Mouse (Mus musculus): ENCODE measurements around the gene Gys2.

Gene Gys2

DNA sequence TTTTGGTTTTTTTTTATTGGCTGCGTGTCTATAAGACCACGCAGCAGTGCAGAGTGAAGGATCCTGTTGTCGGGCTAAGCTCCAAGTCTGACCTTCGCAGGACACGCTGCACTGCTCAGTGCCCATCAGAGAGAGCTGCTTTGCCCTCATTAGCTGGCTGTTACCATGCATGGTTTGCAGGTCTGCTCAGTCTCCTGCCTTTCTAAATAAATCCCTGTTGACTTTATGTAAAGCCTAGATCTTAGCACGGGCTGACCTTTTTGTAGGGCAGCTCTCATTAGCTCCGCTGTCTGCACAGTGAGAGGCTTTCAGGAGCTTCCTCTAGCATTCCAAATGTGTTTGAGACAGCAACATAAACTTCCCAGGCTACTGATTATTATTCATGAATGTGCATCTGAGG is 14.9 kb downstream of the Gys2 start:
- no peak for DNase-seq (ENCODE audit: low read depth, low spot score)

DNA sequence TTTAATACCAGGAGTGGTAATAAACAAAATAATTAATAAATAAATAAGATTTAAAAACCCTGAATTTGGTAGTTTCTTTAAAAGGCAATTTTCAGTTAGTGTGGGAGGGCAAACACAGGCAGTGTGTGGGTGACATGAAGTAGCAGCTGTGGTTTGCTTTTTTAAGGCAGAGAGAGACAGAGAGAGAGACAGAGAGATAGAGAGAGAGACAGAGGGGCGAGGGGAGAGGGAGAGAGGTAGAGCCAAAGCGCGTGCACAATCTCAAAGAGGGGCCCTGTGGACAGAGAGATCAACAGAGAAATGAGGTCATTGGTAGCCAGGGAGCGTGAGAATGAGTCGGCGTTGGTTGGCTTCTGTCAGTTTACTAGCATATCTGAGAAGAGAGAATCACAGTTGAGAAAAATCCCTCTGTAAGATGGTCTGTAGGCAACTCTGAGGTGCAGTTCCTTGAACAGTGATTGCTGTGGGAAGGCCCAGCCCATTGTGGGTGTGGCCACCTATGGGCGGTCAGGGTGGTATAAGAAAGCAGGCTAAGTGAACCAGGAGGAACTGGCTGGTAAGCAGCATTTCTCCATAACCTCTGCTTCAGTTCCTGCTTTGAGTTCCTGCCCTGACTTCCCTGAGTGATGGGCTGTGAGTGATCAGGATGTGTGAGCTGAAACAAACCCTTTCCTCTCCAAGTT is 17.5 kb downstream of the Gys2 start:
- DNase-seq (ENCODE audit: low read depth, low spot score): no peak

DNA sequence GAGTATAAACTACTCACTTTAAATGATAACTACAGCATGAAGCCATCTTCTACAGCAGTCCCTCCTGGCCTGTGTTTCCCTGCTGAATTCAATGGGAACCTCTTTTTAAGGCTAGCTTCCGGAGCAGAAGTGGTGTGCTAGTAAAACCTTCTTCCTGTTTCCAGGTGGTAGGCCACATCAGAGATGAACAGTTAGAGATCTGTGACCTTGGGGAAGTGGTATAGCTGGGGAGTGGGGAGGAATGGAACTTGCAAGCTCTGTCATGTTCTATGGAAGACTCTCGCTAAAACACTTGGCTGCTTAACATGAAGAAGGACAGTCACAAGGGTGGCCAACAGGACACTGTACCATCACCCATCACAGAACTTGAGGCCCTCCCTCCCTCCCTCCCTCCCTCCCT is 19.6 kb downstream of the Gys2 start:
- DNase-seq (ENCODE audit: low read depth, low spot score): no peak

DNA sequence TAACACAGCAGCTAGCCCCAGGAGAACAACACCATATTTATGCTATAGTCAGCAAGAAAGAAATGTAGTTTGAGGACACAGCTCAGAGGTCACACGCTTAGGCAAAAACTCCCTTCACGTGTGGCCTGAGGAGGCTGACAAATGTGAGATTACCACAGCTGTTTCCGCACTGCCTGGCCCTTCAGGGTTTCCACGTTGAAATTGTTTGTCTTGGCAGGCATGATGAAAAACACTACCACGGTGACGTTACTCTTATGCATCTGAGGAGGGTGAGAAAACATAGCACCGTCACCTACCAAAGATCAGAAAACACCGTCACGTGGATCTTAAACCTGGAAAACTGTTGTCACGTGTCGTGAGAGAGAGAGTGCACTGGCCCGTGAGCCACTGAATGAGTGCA is 21.5 kb downstream of the Gys2 start:
- no peak for DNase-seq (ENCODE audit: low read depth, low spot score)

DNA sequence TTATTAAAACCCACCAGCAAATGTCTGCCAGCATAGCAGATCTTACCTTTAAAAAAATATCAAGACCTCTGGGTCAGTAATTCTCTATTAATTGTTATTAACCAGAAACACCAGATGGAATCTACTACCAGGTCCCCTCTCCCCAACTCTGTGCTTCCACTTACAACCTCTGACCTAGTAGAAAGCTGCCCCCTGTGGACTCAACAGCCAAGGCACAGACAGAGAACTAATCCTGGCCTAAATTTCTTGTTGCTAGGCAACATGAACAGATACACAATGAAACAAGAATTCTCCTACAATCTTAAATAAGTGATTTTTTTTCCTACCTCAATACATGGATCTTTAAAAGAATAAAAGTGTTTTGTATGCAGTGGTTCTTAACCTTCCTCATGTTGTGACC is 43.8 kb downstream of the Gys2 start:
- no peak for DNase-seq (ENCODE audit: low read depth, low spot score)

DNA sequence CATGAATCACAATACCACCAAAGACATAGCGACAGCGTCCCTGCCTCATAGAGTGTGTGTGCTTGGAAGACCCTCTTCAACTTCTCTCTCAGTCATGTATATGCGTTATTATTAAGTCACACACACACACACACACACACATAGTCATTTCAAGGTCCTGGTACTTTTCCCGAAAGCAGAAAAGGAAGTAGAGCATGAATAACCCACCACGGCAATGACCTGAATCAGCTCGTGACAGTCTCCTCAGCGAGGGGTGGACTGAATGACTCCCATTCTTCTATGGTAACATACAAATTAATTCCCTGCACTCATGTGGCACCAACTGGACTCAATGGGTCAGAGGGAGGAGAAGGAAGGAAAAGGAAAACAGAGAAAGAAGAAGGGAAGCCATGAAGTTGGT is 47.9 kb downstream of the Gys2 start:
- peak; percentile 9 for DNase-seq (ENCODE audit: low read depth, low spot score)

DNA sequence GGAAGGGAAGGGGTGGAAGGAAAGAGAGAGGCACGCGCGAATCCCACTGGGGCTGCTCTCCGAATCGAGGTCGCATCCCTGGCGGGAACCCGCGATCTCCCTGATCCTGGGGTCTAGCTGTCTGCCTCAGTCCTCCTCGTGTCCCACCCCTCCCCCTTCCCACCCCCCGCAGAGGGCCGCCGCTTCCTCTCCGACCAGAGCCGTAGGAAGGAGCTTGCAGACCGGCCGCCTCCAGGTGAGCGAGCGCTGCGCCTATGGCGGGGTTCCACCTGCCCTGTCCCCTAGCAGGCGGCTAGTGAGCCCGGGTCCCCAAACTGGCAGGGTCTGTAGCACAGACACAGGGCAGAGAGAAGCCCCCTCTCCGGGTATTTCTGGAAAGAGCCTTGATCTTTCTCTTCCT is 58.3 kb downstream of the Gys2 start:
- no peak for DNase-seq (ENCODE audit: low read depth, low spot score)

DNA sequence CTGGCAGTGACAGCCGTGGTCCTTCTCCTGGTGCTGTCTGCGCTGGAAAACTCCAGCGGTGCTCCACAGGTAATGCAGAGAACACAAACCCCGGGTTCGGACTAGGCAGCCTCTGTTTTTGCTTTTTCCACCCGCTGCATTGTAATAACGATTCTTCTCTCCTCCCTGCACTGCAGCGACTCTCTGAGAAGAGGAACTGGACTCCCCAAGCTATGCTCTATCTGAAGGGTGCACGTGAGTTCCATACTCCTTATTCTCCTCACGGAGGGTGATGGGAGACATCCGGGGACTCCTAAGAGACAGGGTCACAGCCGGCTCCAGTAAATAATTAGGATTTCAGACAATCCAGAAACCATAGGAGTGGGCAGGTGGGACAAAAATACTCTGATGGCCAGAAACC is 59.1 kb downstream of the Gys2 start:
- DNase-seq (ENCODE audit: low read depth, low spot score): no peak

DNA sequence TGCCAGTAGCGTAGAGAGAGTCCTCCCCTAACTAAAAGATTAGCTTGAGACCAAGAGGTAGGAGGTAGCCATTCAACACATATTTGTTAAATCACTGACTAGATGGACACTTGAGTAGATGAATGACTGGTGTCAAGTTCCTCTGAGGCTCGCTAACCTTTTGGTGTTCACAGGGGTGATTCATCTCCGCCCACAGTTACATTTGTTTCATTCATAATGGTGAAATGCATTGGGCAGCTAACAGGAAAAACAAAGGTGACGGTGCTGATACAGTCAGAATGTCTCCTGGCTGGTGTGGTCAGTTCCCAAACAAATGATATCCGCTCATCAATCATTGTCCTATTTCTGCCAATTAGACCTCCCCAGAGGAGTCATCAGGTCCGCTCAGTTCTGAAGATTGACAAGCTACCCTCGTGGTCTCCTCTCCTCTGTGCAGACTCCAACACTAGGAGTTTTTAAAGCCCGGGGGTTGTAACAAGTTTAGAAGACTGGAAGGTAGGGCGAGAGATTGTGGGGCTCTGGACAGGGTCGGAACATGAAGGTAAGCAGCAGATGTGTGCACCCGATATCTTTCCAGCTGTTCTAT is 59.9 kb downstream of the Gys2 start, which contains the start of gene Spx:
Spx (plus strand) TSS at position 536 of the 586 bp plus-strand sequence.
- DNase-seq (ENCODE audit: low read depth, low spot score): no peak

DNA sequence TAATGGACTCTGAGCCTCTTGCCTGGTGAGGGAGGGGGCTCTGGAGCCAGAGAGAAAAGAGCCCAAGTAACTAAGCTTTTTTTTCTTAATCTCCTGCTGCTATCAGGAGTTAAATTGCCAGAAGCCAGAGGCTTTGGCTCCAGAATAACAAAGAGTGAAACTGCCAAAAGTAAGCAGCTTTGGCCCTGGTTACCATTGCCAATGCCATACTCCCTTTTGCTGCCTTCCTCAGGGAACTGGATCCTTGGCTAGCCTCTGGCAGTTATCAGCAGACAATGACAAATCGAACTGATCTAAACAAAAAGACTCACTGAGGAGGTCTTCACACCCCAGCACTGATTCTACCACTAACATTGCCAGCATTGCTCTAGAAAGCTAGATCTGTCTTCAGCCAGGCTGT is 61.8 kb downstream of the Gys2 start:
- no peak for DNase-seq (ENCODE audit: low read depth, low spot score)

DNA sequence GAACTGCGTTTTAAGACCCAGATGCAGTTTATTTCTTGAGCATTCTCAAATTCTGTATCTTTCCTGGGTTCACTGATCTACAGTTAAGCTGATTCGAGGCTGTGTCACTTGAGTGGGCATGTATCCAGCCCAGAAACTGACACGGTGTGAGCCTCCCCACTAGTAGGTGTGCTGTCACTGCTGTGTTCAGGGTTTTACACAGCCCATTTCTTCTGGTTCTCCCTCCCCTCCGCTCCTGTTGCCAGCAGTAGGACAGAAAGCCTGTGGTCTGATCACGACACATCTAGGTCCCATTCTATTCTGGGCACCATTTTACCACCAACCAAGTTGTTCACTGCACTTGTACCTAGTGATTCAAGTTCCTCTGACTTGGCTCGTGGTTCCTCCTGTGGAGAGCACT is 77.2 kb downstream of the Gys2 start:
- no peak for DNase-seq (ENCODE audit: low read depth, low spot score)

DNA sequence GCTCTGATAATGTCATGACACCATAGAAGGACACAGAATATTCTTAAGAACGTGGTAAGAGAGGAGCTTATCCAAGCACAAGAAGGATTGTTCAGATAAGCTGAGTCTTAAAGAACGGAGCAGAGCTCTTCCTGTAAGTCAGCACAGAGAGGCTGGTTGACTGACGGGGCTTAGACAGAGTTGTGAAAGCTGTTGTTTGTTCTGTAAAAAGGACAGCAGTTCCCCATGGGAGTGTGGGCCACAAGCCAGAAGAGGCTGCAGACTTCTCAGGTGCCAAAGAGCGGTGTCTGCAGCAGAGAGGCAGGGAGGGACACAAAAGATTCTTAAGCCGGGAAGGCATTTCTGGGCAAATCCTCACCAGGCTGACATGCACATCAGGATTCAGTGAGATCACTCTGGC is 78.2 kb downstream of the Gys2 start:
- DNase-seq (ENCODE audit: low read depth, low spot score): no peak

DNA sequence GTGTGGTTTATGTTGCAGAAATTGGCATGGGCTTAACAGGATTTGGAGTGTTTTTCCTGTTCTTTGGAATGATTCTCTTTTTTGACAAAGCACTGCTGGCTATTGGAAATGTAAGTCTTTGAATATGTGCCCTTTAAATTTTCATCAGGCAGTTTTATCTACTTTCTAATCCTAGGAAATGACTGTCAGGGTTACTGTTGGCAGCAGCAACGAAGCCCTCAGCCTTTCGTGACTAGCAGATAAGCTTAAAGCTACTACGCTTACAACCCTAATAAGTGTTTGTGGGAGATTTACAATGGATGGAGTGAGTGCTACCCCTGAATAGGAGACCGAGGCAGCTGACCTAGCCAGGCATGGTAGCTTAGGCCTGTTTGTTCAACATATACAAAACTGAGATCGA is 80.6 kb downstream of the Gys2 start:
- no peak for DNase-seq (ENCODE audit: low read depth, low spot score)

DNA sequence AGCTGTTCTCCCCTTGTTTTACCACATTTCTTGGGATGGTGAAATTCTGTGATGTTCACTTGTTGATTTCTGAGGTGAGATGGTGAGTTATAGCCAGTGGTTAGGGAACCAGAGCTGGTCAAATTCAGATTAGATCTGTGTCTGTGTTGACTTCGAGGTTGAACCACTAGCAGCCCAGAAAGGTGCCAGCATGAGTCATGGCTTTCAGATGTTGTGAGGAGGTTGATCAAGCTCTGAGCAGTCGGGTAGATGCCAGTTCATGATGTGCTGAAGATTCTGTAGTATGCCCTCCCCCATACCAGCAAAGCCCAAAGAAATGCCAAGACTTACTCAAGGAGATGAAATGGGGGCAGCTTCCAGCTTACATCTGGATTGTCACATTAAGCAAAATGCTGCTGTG is 83.8 kb downstream of the Gys2 start:
- no peak for DNase-seq (ENCODE audit: low read depth, low spot score)

DNA sequence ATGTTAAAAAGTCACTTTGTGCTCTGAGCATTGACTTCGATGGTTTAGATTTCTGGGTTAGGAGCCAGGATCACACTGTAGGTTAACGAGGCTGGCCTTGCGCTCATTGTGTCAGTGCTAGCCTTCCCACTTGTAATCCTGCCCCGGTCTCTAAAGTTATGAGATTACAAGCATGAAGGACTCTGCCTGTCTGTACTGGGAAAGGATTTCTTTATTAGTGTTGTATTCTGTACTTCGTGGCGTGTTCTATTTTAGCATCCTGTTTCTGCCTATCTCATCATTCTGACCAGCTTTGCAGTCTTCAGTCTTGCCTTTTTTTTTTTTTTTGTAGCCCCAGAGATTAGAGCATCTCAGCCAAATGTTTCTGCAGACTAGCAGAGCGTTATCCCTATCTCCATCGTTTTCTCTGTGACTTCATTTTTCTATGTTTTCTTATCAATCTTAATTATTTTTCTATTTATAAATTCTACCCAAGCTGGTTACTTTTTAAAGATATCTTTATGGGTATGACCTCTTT is 85.1 kb downstream of the Gys2 start:
- no peak for DNase-seq (ENCODE audit: low read depth, low spot score)

DNA sequence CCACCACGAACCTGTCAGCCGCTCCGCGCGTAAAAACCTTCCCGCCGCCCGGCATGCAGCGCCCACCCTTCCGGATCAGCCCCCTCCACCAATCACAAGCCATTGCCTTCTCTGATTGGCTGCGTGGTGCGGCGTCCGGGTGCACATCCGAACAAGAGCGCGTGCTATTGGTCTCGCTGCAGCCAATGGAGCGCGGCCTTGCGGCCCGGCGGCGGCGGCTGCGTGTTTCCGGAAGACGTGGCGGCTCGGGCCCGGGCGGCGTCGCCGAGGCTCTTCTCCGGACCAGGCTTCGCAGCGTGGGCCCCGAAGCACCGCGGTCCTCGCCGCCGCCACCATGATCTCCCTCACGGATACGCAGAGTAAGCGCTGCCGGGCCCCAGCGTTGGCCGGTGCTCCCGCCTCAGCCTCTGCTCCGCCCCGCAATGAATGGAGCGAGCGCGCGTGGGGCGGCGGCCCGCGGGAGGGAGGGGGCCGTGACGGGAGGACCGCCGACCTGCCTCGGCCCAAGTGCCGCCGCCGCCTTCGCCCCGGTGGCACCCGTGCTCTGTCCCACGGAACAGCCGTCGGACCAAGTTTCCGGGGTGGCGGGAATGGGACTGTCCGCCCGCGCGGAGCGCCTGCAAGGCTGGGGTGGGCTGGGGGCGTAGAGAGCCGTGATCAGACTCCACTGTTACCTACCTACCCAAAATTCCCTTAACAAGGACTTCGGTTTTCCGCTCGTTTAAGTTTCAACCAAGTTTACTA is 85.7 kb downstream of the Gys2 start, which contains the start of the genes Recql and Golt1b:
Recql (minus strand) TSS at position 77 of the 744 bp plus-strand sequence.
Golt1b (plus strand) TSS at position 211 of the 744 bp plus-strand sequence.
- peak; percentile 96 for DNase-seq (ENCODE audit: low read depth, low spot score)

DNA sequence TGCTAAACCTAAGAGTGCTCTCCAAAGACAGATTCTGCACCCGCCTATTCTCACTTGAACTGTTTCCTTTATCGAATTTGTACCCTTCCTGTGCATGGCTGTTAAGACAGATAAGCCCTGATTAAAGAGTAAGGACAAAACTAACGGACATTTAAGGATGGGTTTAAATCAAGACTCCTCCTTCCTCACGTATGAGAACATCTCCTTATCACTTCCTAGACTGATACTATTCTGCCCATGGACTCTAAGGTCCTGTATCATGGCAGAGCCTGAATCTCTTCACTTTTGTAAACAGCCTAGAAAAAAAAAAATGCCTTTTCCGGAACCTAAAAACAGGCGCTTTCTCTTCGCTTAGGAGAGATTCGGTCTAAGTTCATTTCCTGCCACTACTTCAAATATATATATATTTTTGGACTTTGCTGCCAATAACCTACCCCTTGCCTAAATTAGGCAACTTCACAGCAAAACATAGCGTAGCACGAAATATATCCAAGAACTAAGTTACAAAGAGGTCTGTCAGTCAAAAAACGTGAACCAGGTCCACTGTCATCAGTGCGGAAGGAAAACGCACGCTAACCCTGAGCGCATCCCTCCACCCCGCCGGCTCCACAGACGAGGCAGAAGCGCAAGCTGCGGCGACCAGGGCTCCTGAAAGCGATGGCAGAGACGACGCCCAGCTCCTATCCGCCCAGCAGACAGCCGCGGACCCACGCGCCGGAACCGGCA is 86.5 kb downstream of the Gys2 start:
- no peak for DNase-seq (ENCODE audit: low read depth, low spot score)

DNA sequence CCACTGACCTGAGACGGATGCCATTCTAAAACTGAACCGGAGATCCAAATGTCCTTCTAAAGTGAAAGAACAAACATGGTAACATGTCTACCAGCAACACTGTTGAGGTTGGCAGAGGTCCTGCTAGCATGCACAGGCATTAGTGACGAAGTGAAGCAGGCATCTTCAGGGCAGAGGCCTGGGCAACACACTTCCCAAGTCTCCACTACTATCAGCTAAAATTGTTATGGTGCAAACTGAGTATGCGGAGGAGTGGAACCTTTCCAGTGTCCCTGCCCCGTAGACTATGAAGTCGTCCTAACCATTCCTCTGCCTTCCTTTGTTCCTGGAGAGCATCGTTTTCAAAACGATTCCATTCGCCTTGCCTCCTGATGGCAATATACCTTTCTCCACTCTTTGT is 88.4 kb downstream of the Gys2 start:
- DNase-seq (ENCODE audit: low read depth, low spot score): no peak

DNA sequence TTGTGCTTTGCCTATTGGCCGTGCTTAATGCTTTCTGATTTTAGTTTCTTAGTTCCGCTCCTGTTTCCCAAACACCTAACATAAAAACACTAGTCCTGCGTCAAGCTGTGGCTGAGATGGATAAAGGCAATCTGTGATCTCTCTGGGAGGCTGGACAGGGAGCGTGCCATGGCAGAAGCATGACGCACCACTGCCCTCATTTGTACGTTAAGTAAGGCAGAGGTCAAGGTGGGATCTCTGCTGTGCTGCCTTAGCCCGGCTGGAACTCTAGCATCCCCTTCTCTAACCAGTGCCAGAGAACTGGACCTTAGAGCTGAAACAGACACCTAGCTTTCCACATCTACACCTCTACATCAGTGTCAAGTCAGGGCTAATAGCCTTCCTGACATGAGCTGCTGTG is 91.3 kb downstream of the Gys2 start:
- DNase-seq (ENCODE audit: low read depth, low spot score): no peak

DNA sequence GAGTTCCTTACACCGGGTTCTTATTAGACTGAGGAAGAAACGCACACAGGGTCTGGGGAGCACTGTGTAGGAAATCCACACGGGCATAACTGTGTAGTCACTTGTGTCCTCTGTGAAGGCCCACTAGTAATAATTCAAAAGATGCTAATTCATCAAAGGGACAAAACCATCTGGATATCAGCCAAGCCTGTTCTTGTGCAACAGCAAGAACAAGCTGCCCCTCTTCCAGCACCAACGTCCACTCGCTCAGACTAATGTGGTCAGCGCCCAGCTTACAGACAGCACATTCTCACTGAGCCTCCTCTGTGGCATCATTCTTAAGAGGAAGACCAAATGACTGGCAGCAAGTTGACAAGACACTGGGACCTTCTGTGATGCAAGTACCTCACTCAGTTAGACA is 92.9 kb downstream of the Gys2 start:
- no peak for DNase-seq (ENCODE audit: low read depth, low spot score)

DNA sequence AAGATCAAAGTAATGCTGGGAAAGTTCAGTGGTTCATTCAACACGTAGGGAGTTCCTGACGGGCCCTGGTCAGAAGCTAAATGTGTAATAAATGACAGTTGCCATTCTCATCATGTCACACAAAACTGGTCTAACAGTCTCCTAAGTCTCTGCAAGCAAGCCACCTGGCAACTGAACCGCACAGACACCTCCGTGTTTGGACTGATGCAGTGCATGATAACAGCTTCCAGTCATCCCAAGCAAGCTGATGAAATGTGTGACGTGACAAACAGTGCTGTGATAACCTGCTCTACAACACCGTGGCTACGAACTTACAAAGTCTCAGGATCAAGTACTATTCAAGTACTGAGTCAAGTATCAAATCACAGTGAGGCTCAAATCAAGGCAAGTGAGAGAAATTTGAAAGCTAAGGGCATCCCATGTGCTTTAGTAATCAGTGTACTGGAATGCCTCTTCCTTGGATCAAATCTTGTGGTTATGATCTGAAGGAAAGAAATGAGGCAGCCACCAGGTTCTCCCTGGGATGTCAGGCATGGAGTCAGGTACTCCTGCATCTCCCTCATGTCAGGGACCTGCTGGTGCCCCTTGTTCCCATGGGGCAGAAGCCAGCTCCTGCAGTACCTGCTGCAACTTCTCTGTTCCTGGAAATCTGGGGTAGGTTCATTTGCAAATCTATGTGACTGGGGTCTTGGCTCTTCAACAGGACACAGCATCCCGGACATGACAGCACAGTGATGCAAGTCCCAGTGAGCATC is 94.2 kb downstream of the Gys2 start:
- DNase-seq (ENCODE audit: low read depth, low spot score): no peak

Data from retina, adult 2 months (tissue).